Mouse (Mus musculus) E14TG2a.4 (cell line): ENCODE measurements around the gene Cnp.
A peak's percentile ranks its signal among the peaks of the same experiment; 100 is the strongest.
"Not testable (repeated sequence)": the region's sequence is repeated elsewhere in the genome, so short reads cannot be mapped to it uniquely, and the experiment has no call there.

Experiments
- H3K27me3 ChIP-seq: 2 replicates; pipeline ENCODE4 v1.6.1; 2014; ENCODE audit warnings: low read length, control low read depth; ENCODE audit not compliant: insufficient read depth
- H3K36me3 ChIP-seq: 2 replicates; pipeline ENCODE4 v1.6.1; 2014; ENCODE audit warnings: low read length, control low read depth; ENCODE audit not compliant: insufficient read depth
- H3K4me1 ChIP-seq: replicated peaks from 2 replicates; pipeline ENCODE4 v1.6.1; 2014; ENCODE audit warnings: low read depth, low read length, control low read depth
- H3K4me3 ChIP-seq: replicated peaks from 2 replicates; pipeline ENCODE4 v1.5.1; 2014; ENCODE audit warnings: mild to moderate bottlenecking, low read length
- H3K9me3 ChIP-seq: 2 replicates; pipeline ENCODE4 v1.6.1; 2014; ENCODE audit warnings: low read length, control low read depth
- CTCF ChIP-seq: conservative IDR thresholded peaks from 2 replicates; pipeline ENCODE4 v1.5.1; 2014; ENCODE audit warnings: low read length
- NANOG ChIP-seq: IDR thresholded peaks from 2 replicates; pipeline ENCODE4 v1.6.1; 2014; ENCODE audit warnings: borderline replicate concordance, low read length, mixed read lengths
- POU5F1 ChIP-seq: IDR thresholded peaks from 2 replicates; pipeline ENCODE4 v1.6.1; 2014; ENCODE audit warnings: low read length, borderline replicate concordance

Cnp gene

DNA sequence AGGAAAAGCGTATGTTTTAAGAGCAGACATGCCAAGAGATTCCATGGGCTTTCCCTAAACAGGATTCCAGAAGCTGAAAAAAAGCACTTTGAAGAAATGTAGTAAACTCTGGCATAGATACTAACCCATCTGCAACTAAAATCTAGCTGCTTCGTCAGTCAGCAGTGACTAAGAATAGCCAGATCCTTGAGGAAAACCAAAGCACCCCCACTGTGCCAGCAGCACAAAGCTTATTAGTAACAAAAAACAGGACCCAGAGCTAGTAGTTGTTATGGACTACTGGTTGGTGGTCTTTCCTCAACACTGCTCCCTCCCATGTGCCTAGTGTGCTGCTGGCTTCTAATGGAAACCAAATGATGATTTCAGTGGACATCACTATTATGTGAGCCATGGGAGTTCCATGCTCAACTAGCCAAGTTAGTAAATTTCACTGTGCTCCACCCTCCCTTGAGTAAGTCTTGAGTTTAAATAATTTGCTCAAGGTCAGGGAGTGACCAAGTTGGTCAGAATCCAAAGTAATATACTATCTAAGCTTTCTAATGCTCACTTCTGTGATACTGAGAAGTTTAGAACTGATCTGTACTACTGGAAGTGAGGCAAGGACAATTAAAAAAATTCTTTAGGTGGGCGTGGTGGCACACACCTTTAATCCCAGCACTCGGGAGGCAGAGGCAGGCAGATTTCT, 29.8 kb downstream of the Cnp start:
- H3K4me1 ChIP-seq = peaks cover 69% of the 10 kb centered on the region
- H3K27me3 ChIP-seq = no peaks in the 10 kb centered on the region
- no peak for TF ChIP-seq NANOG
- no peak for TF ChIP-seq POU5F1
- no peak for TF ChIP-seq CTCF
- H3K36me3 ChIP-seq = peaks cover 90% of the 10 kb centered on the region
- H3K4me3 ChIP-seq = no peak overlapping the region; the same call in 1 of the 2 replicates
- no peaks in the 10 kb centered on the region for H3K9me3 ChIP-seq

DNA sequence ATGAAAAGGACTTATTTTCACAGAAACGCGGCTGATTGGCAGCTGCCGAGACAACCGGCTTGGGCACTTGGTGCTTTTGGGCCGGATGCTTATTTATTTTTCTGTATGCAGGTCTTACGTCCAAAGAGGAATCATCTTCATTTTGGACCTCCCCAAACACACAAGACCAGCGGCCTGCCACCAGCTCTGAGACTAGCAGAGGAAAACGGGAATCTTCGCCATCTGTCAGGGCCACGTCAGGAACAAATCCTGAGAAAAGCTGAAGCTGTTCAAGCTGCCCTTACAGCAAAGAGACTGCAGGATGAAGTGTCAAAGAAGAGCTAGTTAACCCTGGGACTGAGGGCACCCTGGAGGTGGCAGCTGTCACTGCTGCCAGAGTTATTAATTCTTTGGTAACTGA, 30.7 kb downstream of the Cnp start:
- Histone ChIP-seq H3K36me3 (peaks cover 90% of the 10 kb centered on the region), H3K9me3 (no peaks in the 10 kb centered on the region), H3K4me1 (peaks cover 76% of the 10 kb centered on the region), H3K4me3 (no peak overlapping the region; the same call in 1 of the 2 replicates), H3K27me3 (no peaks in the 10 kb centered on the region)
- TF ChIP-seq POU5F1 (no peak), CTCF (no peak), NANOG (no peak)

GRCm38 (mm10) chr11:100607121-100607520, 32.4 kb downstream of the Cnp start:
- no peaks in the 10 kb centered on the region for H3K9me3 ChIP-seq
- no peak for TF ChIP-seq NANOG
- TF ChIP-seq CTCF = no peak
- no peak for TF ChIP-seq POU5F1
- peaks cover 90% of the 10 kb centered on the region for H3K36me3 ChIP-seq
- H3K4me1 ChIP-seq = peaks cover 93% of the 10 kb centered on the region
- no peak overlapping the region for H3K4me3 ChIP-seq
- H3K27me3 ChIP-seq = no peaks in the 10 kb centered on the region

GRCm38 (mm10) chr11:100608796-100609195, 34.1 kb downstream of the Cnp start:
- no peak overlapping the region for H3K4me3 ChIP-seq
- no peaks in the 10 kb centered on the region for H3K27me3 ChIP-seq
- no peaks in the 10 kb centered on the region for H3K9me3 ChIP-seq
- H3K4me1 ChIP-seq = peaks cover 97% of the 10 kb centered on the region
- TF ChIP-seq POU5F1 = no peak
- TF ChIP-seq NANOG = no peak
- TF ChIP-seq CTCF = no peak
- peaks cover 84% of the 10 kb centered on the region for H3K36me3 ChIP-seq

DNA sequence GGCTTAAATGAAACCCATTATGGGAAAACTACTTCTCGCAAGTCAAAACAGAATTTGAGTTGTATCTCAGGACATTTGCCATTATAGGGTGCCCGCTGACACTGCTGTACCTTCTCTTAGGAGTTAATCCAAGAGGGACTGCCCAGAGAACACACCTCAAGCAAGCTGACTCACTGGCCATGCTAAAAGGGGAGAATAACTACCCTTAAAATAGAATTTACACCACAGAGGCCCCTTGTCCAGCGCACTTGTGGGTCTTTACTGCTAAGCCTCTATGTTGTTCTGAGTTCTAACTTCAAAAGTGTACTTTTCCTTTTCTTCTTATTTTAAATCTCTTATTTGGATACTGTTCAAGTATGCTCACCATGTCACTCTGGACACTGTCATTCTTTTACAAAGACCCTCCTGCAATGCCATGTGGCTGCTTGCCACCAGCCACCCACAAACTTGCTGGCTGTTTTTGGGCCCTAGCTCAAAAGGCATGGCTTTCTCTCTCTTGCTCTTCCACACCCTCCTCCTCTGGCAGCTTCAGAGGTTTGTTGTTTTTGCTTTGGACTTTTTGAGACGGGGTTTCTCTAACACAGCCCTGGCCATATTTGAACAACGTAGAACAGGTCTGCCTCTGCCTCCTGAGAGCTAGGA, 34.8 kb downstream of the Cnp start:
- no peaks in the 10 kb centered on the region for H3K9me3 ChIP-seq
- peaks cover 78% of the 10 kb centered on the region for H3K36me3 ChIP-seq
- peaks cover 96% of the 10 kb centered on the region for H3K4me1 ChIP-seq
- no peak for TF ChIP-seq NANOG
- TF ChIP-seq POU5F1 = no peak
- no peak for TF ChIP-seq CTCF
- H3K4me3 ChIP-seq = no peak overlapping the region
- no peaks in the 10 kb centered on the region for H3K27me3 ChIP-seq

- Histone ChIP-seq H3K9me3 (no peaks in the 10 kb centered on the region), H3K27me3 (no peaks in the 10 kb centered on the region), H3K4me3 (no peak overlapping the region), H3K36me3 (peaks cover 80% of the 10 kb centered on the region), H3K4me1 (peaks cover 97% of the 10 kb centered on the region)
- TF ChIP-seq POU5F1 (no peak), NANOG (no peak), CTCF (no peak)
These were observed 35.4 kb downstream of the Cnp start for GRCm38 (mm10) chr11:100609997-100610680.

- H3K4me1 ChIP-seq = peaks cover 97% of the 10 kb centered on the region
- no peak overlapping the region; the same call in 1 of the 2 replicates for H3K4me3 ChIP-seq
- peaks cover 77% of the 10 kb centered on the region for H3K36me3 ChIP-seq
- no peaks in the 10 kb centered on the region for H3K9me3 ChIP-seq
- H3K27me3 ChIP-seq = no peaks in the 10 kb centered on the region
- no peak for TF ChIP-seq POU5F1
- no peak for TF ChIP-seq CTCF
- no peak for TF ChIP-seq NANOG
These were observed 36.9 kb downstream of the Cnp start for GRCm38 (mm10) chr11:100611627-100612026.

GRCm38 (mm10) chr11:100613241-100613640, 38.5 kb downstream of the Cnp start:
- Histone ChIP-seq H3K4me1 (peaks cover 93% of the 10 kb centered on the region), H3K4me3 (peak overlapping the region; percentile 35), H3K36me3 (peaks cover 63% of the 10 kb centered on the region), H3K9me3 (no peaks in the 10 kb centered on the region), H3K27me3 (no peaks in the 10 kb centered on the region)
- TF ChIP-seq POU5F1 (no peak), NANOG (no peak), CTCF (no peak)

DNA sequence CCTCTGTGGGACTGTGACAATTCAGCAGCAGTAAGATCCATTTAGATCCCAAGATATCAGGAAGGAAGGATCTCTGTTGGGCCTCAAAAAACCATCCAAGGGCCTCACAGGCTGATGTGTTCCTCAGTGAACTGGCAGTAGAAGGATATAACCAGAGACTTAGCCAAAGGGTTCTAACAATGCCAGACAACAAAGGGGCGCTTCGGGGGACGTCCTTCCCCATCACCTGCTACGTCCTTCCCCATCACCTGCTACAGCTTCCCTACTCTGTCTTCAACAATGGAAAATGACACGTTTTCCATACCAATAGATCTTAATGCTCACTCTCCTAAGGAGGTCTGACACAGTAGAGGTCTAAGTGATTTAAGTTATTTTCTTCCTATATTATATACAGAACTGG, 41.6 kb downstream of the Cnp start:
- no peaks in the 10 kb centered on the region for H3K27me3 ChIP-seq
- H3K4me1 ChIP-seq = peaks cover 75% of the 10 kb centered on the region
- TF ChIP-seq NANOG (peak; percentile 74), CTCF (no peak), POU5F1 (no peak)
- no peaks in the 10 kb centered on the region for H3K9me3 ChIP-seq
- peak overlapping the region; percentile 58 for H3K4me3 ChIP-seq
- H3K36me3 ChIP-seq = peaks cover 32% of the 10 kb centered on the region

GRCm38 (mm10) chr11:100616836-100617235, 42.1 kb downstream of the Cnp start:
- not testable (repeated sequence) for H3K9me3 ChIP-seq, H3K27me3 ChIP-seq
- Histone ChIP-seq H3K4me3 (peak overlapping the region; percentile 99), H3K4me1 (peaks cover 70% of the 10 kb centered on the region), H3K36me3 (peaks cover 27% of the 10 kb centered on the region)
